Mouse (Mus musculus) MEL (cell line): Measurements from ENCODE around the gene Smg6.

ENCODE experiments used
- CTCF ChIP-seq, 3 experiments: IDR thresholded peaks in 2 of 3; conservative IDR thresholded peaks in 1 of 3; 2 replicates each; pipeline ENCODE4 v1.5.1; 2011 to 2012; ENCODE audit warnings: low read length in 3 of 3, low read depth in 2 of 3, mild to moderate bottlenecking in 2 of 3, improper control_type of control experiment in 1 of 3, inconsistent platforms in 1 of 3, mixed read lengths in 1 of 3, moderate library complexity in 1 of 3; ENCODE audit not compliant: control insufficient read depth in 1 of 3, insufficient read depth in 1 of 3, poor library complexity in 1 of 3, severe bottlenecking in 1 of 3
- EP300 ChIP-seq, 2 experiments: IDR thresholded peaks; 2 replicates each; pipeline ENCODE4 v1.6.1; 2011; ENCODE audit warnings: improper control_type of control experiment in 2 of 2, low read length in 2 of 2, low read depth in 1 of 2, mild to moderate bottlenecking in 1 of 2

GRCm38 (mm10) chr11:75013764-75014695 is 88.4 kb downstream of the Smg6 start:
- TF ChIP-seq EP300 (IDR thresholded peaks at IDR 0.05; ENCODE audit: low read depth in 1 of 2, low read length in 2 of 2), result no peak
- no peak for TF ChIP-seq CTCF (IDR thresholded peaks at IDR 0.05 in 2 of 3, conservative IDR thresholded peaks at IDR 0.05 in 1 of 3; ENCODE audit: control insufficient read depth in 1 of 3, insufficient read depth in 1 of 3, low read depth in 2 of 3, low read length in 3 of 3, poor library complexity in 1 of 3, severe bottlenecking in 1 of 3)
